Mouse (Mus musculus) olfactory bulb, adult 2 months (tissue): ENCODE results near the gene Olfr1513.

Experiments
- CTCF ChIP-seq: fragments of 200-500 bp; IDR thresholded peaks from 2 replicates; pipeline ENCODE4 v1.5.1; 2012; ENCODE audit warnings: low read depth, mild to moderate bottlenecking, low read length, moderate library complexity; ENCODE audit not compliant: insufficient read depth
- POLR2A ChIP-seq: fragments of 200-500 bp; IDR thresholded peaks from 2 replicates; pipeline ENCODE4 v1.6.1; 2012; ENCODE audit warnings: mild to moderate bottlenecking, low read depth, low read length, moderate library complexity; ENCODE audit not compliant: insufficient read depth

GRCm38 (mm10) chr14:52327375-52327901, 28.8 kb downstream of the Olfr1513 start:
- TF ChIP-seq POLR2A (no peak), CTCF (no peak)
